14 mouse cellular contexts compared by ENCODE assay signal in genomic region chr4:23636231-23636928, GRCm38 (mm10).
DNase-seq lines count a peak whose midpoint lies in the region; ATAC-seq and TF ChIP-seq lines count a peak whose summit lies in the region.
"Had no signal": no experiment of that assay in that cellular context is flagged by ENCODE, and none has a peak within 500 bp of the region (broad histone marks: within the 10 kb centered on the region; RNA-seq: fewer than 3 reads in every experiment).

No protein-coding gene starts in this region.

- peak; percentile 20 for DNase-seq in embryo, embryonic 11 days
- peak; percentile 56 for DNase-seq in midbrain, postnatal 0 days (ENCODE audit: low spot score)
- no peak for DNase-seq in adrenal gland, adult (ENCODE audit: inconsistent age in 2 of 2, low spot score in 1 of 2)
- DNase-seq: adrenal gland, postnatal 36 days; cerebellum, adult 9-10 months; liver, embryonic 13.5 days; lung, postnatal 14 days had no signal

- peak overlapping the region; percentile 26 for H3K4me2 ChIP-seq in forebrain, embryonic 15.5 days (replicated peaks)
- no peak overlapping the region for H3K4me2 ChIP-seq in intestine, embryonic 15.5 days (replicated peaks)
- H3K4me2 ChIP-seq in midbrain, postnatal 0 days (ENCODE audit: low read depth, low read length, poor library complexity, severe bottlenecking) = peak overlapping the region; percentile 24
- H3K4me2 ChIP-seq: embryonic facial prominence, embryonic 15.5 days; liver, embryonic 13.5 days had no signal

- no peak for TF ChIP-seq CTCF in midbrain, postnatal 0 days (IDR thresholded peaks at IDR 0.05)

- no peak overlapping the region for H3K4me3 ChIP-seq in forebrain, embryonic 15.5 days
- H3K4me3 ChIP-seq in intestine, embryonic 15.5 days (replicated peaks) = no peak overlapping the region
- H3K4me3 ChIP-seq in midbrain, postnatal 0 days (ENCODE audit: low read depth, low read length) = no peak overlapping the region
- H3K4me3 ChIP-seq: embryonic facial prominence, embryonic 15.5 days; liver, embryonic 13.5 days had no signal

- H3K36me3 ChIP-seq in forebrain, embryonic 15.5 days = no peaks in the 10 kb centered on the region
- no peaks in the 10 kb centered on the region for H3K36me3 ChIP-seq in intestine, embryonic 15.5 days
- H3K36me3 ChIP-seq in midbrain, postnatal 0 days (ENCODE audit: insufficient read depth, low read length) = no peaks in the 10 kb centered on the region
- H3K36me3 ChIP-seq: embryonic facial prominence, embryonic 15.5 days; liver, embryonic 13.5 days had no signal

- H3K27ac ChIP-seq in forebrain, embryonic 15.5 days (replicated peaks) = peak overlapping the region; percentile 87
- H3K27ac ChIP-seq in intestine, embryonic 15.5 days = no peak overlapping the region
- no peak overlapping the region for H3K27ac ChIP-seq in midbrain, postnatal 0 days (ENCODE audit: low read depth, low read length)
- H3K27ac ChIP-seq: embryonic facial prominence, embryonic 15.5 days; kidney, postnatal 0 days; liver, embryonic 13.5 days; stomach, postnatal 0 days had no signal

- peak overlapping the region; percentile 25; the same call in 1 of the 2 replicates for H3K9ac ChIP-seq in forebrain, embryonic 15.5 days (replicated peaks)
- no peak overlapping the region for H3K9ac ChIP-seq in intestine, embryonic 15.5 days
- H3K9ac ChIP-seq in midbrain, postnatal 0 days (replicated peaks; ENCODE audit: low read length, poor library complexity, severe bottlenecking) = no peak overlapping the region
- H3K9ac ChIP-seq: embryonic facial prominence, embryonic 15.5 days; liver, embryonic 13.5 days had no signal

- ATAC-seq in forebrain, embryonic 15.5 days (replicated peaks) = peak; percentile 85
- peak; percentile 62; the same call in 1 of the 2 replicates for ATAC-seq in intestine, embryonic 15.5 days
- ATAC-seq in midbrain, postnatal 0 days (ENCODE audit: low FRiP score) = 0 out of 2 replicates have a peak, but pooled peaks have one; percentile 20
- ATAC-seq in megakaryocyte-erythroid progenitor cell, adult 5-6 weeks (replicated peaks; ENCODE audit: low FRiP score, low TSS enrichment, poor library complexity, severe bottlenecking) = no peak
- ATAC-seq in activated CD4-positive, CD25-positive, alpha-beta regulatory T cell, adult 4 months = no peak

- no peaks in the 10 kb centered on the region for H3K27me3 ChIP-seq in forebrain, embryonic 15.5 days
- H3K27me3 ChIP-seq in intestine, embryonic 15.5 days (replicated peaks) = no peaks in the 10 kb centered on the region
- H3K27me3 ChIP-seq in midbrain, postnatal 0 days (ENCODE audit: insufficient read depth, low read length) = no peaks in the 10 kb centered on the region
- H3K27me3 ChIP-seq: embryonic facial prominence, embryonic 15.5 days; liver, embryonic 13.5 days had no signal

- WGBS in forebrain, embryonic 15.5 days = 18% methylated on average over 9 of the region's 9 CpGs
- 51% methylated on average over 9 of the region's 9 CpGs for WGBS in intestine, embryonic 15.5 days
- WGBS in midbrain, postnatal 0 days = 23% methylated on average over 9 of the region's 9 CpGs

- H3K4me1 ChIP-seq in forebrain, embryonic 15.5 days = peaks cover 13% of the 10 kb centered on the region
- H3K4me1 ChIP-seq in intestine, embryonic 15.5 days (replicated peaks) = no peaks in the 10 kb centered on the region
- 0 out of 2 replicates have a peak, but pooled peaks cover 5% of the 10 kb centered on the region for H3K4me1 ChIP-seq in midbrain, postnatal 0 days (ENCODE audit: insufficient read depth, low read length)
- H3K4me1 ChIP-seq: embryonic facial prominence, embryonic 15.5 days; liver, embryonic 13.5 days had no signal

- H3K9me3 ChIP-seq in forebrain, embryonic 15.5 days = no peaks in the 10 kb centered on the region
- H3K9me3 ChIP-seq in intestine, embryonic 15.5 days = no peaks in the 10 kb centered on the region
- no peaks in the 10 kb centered on the region for H3K9me3 ChIP-seq in midbrain, postnatal 0 days (ENCODE audit: low read length)
- H3K9me3 ChIP-seq: embryonic facial prominence, embryonic 15.5 days; liver, embryonic 13.5 days had no signal

Comparison
In these comparisons a context has a peak if more than half of its experiments do, and no peak if none do; other contexts are left out.
1. DNase-seq: peak in embryo, embryonic 11 days (single experiment) and midbrain, postnatal 0 days (single experiment); none in adrenal gland, adult (0 of 2).
2. ATAC-seq: peak in forebrain, embryonic 15.5 days (single experiment), intestine, embryonic 15.5 days (single experiment) and midbrain, postnatal 0 days (single experiment); none in megakaryocyte-erythroid progenitor cell, adult 5-6 weeks (single experiment) and activated CD4-positive, CD25-positive, alpha-beta regulatory T cell, adult 4 months (single experiment).